15 mouse cellular contexts compared by ENCODE assay signal in the genomic region with DNA sequence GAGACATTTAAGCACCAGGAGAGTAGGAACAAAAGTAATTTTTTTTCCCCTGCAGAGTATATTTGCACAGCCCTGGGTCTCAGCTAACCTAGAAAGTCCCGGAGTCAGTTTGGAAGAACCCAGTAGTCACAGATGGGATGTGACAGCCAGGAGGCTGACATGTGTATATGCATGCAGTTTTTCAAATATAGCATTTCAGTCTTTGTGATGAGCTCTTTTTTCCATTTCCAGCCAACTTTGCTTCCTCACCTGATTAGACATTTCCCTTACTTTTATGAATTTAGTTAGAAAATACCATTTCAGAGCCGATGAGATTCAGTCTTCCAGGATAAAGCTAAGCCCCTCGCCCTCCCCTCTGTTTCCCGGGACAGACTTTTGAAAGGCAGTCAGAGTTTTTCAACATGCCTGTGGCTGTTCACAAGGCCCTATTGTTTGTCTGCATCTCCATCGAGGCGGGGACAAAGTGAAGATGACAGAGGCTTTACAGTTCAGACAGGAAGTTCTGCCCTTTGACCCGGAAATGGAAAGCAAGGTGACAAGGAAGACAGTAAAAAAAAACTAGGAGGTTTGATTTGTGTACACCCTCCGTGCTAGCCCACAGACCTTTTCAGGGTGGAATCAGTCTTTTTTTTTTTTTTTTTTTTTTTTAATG. TPM values are rescaled to one million over a fixed set of nuclear protein-coding genes. Genes with fewer than 3 reads are reported as not detected.
A peak's percentile ranks its signal among the peaks of the same experiment; 100 is the strongest.
DNase-seq lines count a peak whose midpoint lies in the region; ATAC-seq and TF ChIP-seq lines count a peak whose summit lies in the region.
"Had no signal": no experiment of that assay in that cellular context is flagged by ENCODE, and none has a peak within 500 bp of the region (broad histone marks: within the 10 kb centered on the region; RNA-seq: fewer than 3 reads in every experiment).

No protein-coding gene starts in this region.

- no peak for ATAC-seq in frontal cortex, adult (ENCODE audit: low TSS enrichment)
- ATAC-seq: forebrain, embryonic 16.5 days had no signal

- 61% methylated on average over 8 of the region's 8 CpGs for WGBS in kidney, adult 2 months
- WGBS in spleen, adult 2 months: 74% methylated on average over 8 of the region's 8 CpGs

- peak; percentile 66 for DNase-seq in embryo, embryonic 10 days (ENCODE audit: low spot score)
- DNase-seq in embryo, embryonic 9.5 days (ENCODE audit: extremely low spot score): no peak
- DNase-seq in kidney, adult 2 months: peak; percentile 36
- no peak for DNase-seq in kidney, adult 9 months
- DNase-seq in spleen, adult 2 months (ENCODE audit: low read depth in 1 of 2, low spot score in 2 of 2): no peak
- no peak for DNase-seq in spleen, postnatal 4 days (ENCODE audit: low spot score in 2 of 2)
- peak; percentile 51 for DNase-seq in splenic B cell, adult 2 months (ENCODE audit: low read depth, low spot score)
- DNase-seq: adrenal gland, postnatal 25 days; gastrocnemius, postnatal 25 days; kidney, postnatal 36 days; right cerebral cortex, adult 18-20 months had no signal

- H3K27me3 ChIP-seq in kidney, adult 2 months (replicated peaks; ENCODE audit: control insufficient read depth, insufficient read depth, low read length): no peaks in the 10 kb centered on the region
- H3K27me3 ChIP-seq in spleen, adult 2 months (ENCODE audit: control insufficient read depth, insufficient read depth, low read length): no peaks in the 10 kb centered on the region
- no peaks in the 10 kb centered on the region for H3K27me3 ChIP-seq in splenic B cell, adult 2 months (ENCODE audit: control insufficient read depth, insufficient read depth, low read length, poor library complexity, severe bottlenecking)
- H3K27me3 ChIP-seq: embryonic facial prominence, embryonic 12.5 days; limb, embryonic 15.5 days had no signal

- TF ChIP-seq POLR2A in kidney, adult 2 months (IDR thresholded peaks at IDR 0.05; ENCODE audit: low read depth, low read length): no peak
- TF ChIP-seq POLR2A in spleen, adult 2 months (IDR thresholded peaks at IDR 0.05; ENCODE audit: low read depth, low read length): no peak

- H3K36me3 ChIP-seq in kidney, adult 2 months (ENCODE audit: control insufficient read depth, insufficient read depth, low read length): no peaks in the 10 kb centered on the region
- no peaks in the 10 kb centered on the region for H3K36me3 ChIP-seq in spleen, adult 2 months (ENCODE audit: control insufficient read depth, insufficient read depth, low read length)
- no peaks in the 10 kb centered on the region for H3K36me3 ChIP-seq in splenic B cell, adult 2 months (ENCODE audit: control insufficient read depth, insufficient read depth, low read length, poor library complexity, severe bottlenecking)
- H3K36me3 ChIP-seq: embryonic facial prominence, embryonic 12.5 days; limb, embryonic 15.5 days had no signal

- H3K4me3 ChIP-seq in kidney, adult 2 months (ENCODE audit: insufficient read depth, low read depth, low read length): no peak overlapping the region
- H3K4me3 ChIP-seq in spleen, adult 2 months (ENCODE audit: extremely low read depth, insufficient read depth, insufficient read length): no peak overlapping the region
- H3K4me3 ChIP-seq: embryonic facial prominence, embryonic 12.5 days; limb, embryonic 15.5 days had no signal

- H3K27ac ChIP-seq in kidney, adult 2 months (ENCODE audit: insufficient read depth, low read depth, low read length): no peak overlapping the region
- H3K27ac ChIP-seq in spleen, adult 2 months (ENCODE audit: insufficient read depth, low read length): peak overlapping the region; percentile 78
- H3K27ac ChIP-seq: embryonic facial prominence, embryonic 12.5 days; limb, embryonic 15.5 days had no signal

- no peaks in the 10 kb centered on the region for H3K4me1 ChIP-seq in kidney, adult 2 months (ENCODE audit: control insufficient read depth, insufficient read depth, low read length)
- peaks cover 28% of the 10 kb centered on the region; the same call in 1 of the 2 replicates for H3K4me1 ChIP-seq in spleen, adult 2 months (ENCODE audit: control insufficient read depth, insufficient read depth, insufficient read length)
- H3K4me1 ChIP-seq: embryonic facial prominence, embryonic 12.5 days had no signal

- TF ChIP-seq CTCF in kidney, adult 2 months (conservative IDR thresholded peaks at IDR 0.05; ENCODE audit: insufficient read depth, insufficient read length, low read depth, low read length): no peak
- no peak for TF ChIP-seq CTCF in spleen, adult 2 months (IDR thresholded peaks at IDR 0.05; ENCODE audit: extremely low read depth, insufficient read depth, insufficient read length, insufficient replicate concordance)

RNA-seq across cellular contexts. Expression of a gene that starts 44.5 kb away (rescaled TPM):
- polyA plus RNA-seq in kidney, adult 2 months (2012; rRNA removed): 27.5 and 28.1 TPM in 2 replicates
- 37.4 and 48.6 TPM in 2 replicates for polyA plus RNA-seq in spleen, adult 2 months (2012; rRNA removed)

Comparison
In these comparisons a context has a peak if more than half of its experiments do, and no peak if none do; other contexts are left out.
1. DNase-seq: peak in embryo, embryonic 10 days (single experiment), kidney, adult 2 months (single experiment) and splenic B cell, adult 2 months (single experiment); none in embryo, embryonic 9.5 days (single experiment), kidney, adult 9 months (single experiment), spleen, adult 2 months (0 of 2) and spleen, postnatal 4 days (0 of 2).